Mouse (Mus musculus) layer of hippocampus, postnatal 14 days (tissue): ENCODE measurements around the gene Tmem59l. TPM values are rescaled to one million over a fixed set of nuclear protein-coding genes. Genes with fewer than 3 reads are reported as not detected.
"Not testable (repeated sequence)": the region's sequence is repeated elsewhere in the genome, so short reads cannot be mapped to it uniquely, and the experiment has no call there.

Source experiments
- DNase-seq, 2 experiments: peaks; one replicate each; pipeline ENCODE4 v3.0.0; 2021 to 2022; ENCODE audit warnings: low spot score in 2 of 2, mixed read lengths in 1 of 2
- long read RNA-seq, 2 experiments: library from polyadenylated mRNA; stranded (forward); transcript quantifications; one replicate each; pipeline ENCODE4 v2.0.0; 2021
- total RNA-seq, 2 experiments: library from RNA; stranded (reverse); gene quantifications; 2 replicates each; pipeline ENCODE4 v1.2.3; 2021

Gene Tmem59l
- 100 to 1,000 TPM; 251 to 263 TPM for total RNA-seq
- long read RNA-seq, experiment 1, transcript Tmem59l-201 (8 exons, 1,491 nt), result major isoform, 288 of 322 reads
- long read RNA-seq, experiment 1, partial matches to known transcripts, result 10 of 322 reads
- long read RNA-seq, experiment 1, other reads (novel, unspliced or antisense), result 24 of 322 reads
- long read RNA-seq, experiment 2, transcript Tmem59l-201 (8 exons, 1,491 nt), result major isoform, 416 of 466 reads
- long read RNA-seq, experiment 2, partial matches to known transcripts, result 8 of 466 reads
- long read RNA-seq, experiment 2, other reads (novel, unspliced or antisense), result 42 of 466 reads

DNA sequence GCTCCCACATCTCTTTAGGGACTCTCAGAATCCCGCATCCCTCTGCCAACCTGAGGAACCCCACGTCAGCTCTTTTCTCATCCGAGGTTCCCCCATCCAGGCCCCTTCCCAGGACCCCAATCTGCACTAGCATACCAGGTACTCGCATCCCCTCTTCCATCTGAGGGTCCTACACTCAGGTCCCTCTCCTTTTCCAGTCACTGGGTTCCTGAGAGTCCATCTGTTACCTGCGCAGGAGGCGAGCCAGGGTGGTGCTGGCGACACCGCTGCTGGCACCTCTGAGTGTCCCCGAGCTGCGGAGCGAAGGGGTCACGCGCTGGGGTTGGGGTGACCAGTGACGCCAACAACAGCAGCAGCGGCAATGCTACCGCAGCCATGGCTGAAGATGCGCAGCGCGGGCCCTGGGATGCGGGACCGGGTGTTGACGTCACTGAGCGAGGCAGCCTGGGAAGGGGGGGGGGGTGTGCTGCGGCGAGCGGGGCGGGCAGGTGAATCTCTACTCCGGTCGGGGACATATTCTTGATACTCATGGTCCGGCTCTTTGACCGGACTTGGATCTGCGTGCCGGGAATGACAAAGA lies at the start of gene Tmem59l:
TSS of gene Tmem59l (minus strand) at position 418 of the 580 bp plus-strand sequence.
- no peak for DNase-seq

GRCm38 (mm10) chr8:70535701-70536100 lies 48.5 kb upstream of the Tmem59l start:
- no peak for DNase-seq

DNA sequence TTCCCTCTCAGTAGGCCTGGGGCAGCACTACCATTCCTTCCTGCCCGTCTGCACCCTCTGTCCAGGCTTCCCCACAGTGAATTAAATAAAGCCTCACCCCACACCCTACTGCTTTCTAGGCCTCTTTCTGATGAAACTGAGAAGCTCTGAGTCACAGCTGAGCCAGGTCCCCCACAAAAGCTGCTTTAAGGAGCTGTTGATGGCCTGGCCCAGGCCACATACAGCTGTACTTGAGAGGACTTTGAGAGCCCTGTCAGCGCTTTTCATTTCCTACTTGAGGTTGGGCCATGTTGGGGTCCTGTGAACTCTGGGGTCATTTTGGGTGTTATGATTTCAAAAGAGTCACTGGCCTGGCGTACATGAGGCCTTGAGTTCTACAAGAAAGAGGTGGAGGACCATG lies 48.1 kb upstream of the Tmem59l start:
- no peak for DNase-seq

DNA sequence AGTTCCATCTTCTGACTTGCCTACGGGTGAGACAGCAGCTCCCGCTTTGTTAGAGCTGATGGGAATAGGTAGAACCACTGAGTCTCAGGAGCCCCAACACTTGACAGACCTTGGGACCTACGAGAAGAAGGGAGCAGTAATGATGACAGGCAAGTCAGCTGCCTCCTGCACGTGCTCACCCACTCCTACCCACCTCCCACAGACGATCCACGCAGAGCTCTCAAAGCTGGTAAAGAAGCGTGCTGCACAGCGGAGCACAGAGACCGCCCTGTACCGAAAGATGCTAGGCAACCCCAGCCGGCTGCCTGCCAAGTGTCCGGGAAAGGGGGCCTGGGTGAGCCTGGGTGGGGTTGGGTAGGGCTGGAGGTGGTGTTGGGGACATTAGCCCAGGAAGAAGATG lies 47.1 kb upstream of the Tmem59l start:
- DNase-seq, result no peak

DNA sequence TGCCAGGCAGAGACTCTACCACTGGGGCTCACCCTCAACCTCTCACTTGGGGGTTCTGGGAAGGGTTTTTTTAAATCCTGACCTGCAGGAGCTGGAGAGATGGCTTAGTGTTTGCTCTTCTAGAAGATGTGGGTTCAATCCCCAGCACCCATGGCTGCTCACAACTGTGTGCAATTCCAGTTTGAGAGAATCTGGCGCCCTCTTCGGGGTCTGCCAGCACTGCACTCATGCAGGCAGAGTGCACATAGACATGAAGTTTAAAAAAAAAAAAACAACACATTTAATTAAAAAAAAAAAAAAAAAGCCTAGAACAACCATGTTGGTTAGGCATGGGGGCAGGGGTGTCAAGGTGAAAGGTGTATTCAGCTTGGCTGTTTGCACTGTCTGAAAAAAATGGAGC lies 43.2 kb upstream of the Tmem59l start:
- DNase-seq, result no peak

GRCm38 (mm10) chr8:70529741-70530161 lies 42.6 kb upstream of the Tmem59l start:
- DNase-seq, result no peak

DNA sequence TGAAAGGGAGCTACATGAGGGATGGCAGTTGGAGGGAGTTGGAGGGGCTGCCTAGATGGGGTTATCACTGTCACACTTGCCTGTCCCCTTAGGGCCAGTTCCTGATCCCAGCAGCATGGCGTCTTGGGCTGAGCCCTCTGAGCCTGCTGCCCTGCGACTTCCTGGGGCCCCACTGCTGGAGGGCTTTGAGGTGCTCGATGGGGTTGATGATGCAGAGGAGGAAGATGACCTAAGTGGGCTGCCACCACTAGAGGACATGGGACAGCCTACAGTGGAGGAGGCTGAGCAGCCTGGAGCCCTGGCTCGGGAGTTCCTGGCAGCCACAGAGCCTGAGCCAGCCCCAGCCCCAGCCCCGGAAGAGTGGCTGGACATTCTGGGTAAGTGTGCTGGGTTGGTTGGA lies 42.1 kb upstream of the Tmem59l start:
- DNase-seq, result no peak

GRCm38 (mm10) chr8:70528182-70528797 lies 41.1 kb upstream of the Tmem59l start:
- no peak for DNase-seq

DNA sequence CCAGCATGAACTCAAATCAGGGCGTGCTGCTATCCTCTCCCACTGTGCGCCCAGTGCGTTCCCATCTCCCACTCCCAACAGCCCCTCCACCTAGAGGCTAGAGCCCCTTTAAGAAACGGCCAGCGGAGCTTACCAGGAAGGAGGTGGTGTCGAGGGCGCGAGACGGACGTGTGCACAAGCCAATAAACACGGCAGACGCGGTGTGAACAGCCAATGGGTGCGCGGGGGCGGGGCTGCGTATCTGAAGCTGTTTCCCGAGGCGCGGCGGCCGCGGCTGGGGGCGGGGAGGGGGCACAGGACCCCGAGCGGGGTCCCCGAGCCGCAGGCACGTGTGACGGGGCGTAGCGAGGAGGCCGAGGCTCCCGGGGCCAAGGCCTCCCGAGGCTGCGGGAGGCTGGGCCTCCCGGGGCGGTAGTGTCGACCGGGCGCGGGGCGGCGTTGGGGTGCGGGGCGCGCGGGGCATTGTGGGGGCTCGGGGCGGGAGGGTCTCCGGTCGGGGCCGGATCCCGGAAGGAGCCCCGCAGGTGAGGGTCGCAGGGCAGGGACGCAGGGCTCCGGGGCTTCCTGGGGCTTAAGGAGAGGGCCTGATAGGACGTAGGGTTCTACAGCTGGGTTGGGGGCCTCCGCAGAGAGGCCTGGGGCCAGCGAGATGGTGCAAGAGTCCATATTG lies 40.5 kb upstream of the Tmem59l start, which contains the start of the genes Fkbp8 and Kxd1:
TSS of gene Fkbp8 (plus strand) at position 213 of the 670 bp plus-strand sequence.
TSS of gene Kxd1 (minus strand) at position 445 of the 670 bp plus-strand sequence.
- DNase-seq, result peak; percentile 99 to 100

DNA sequence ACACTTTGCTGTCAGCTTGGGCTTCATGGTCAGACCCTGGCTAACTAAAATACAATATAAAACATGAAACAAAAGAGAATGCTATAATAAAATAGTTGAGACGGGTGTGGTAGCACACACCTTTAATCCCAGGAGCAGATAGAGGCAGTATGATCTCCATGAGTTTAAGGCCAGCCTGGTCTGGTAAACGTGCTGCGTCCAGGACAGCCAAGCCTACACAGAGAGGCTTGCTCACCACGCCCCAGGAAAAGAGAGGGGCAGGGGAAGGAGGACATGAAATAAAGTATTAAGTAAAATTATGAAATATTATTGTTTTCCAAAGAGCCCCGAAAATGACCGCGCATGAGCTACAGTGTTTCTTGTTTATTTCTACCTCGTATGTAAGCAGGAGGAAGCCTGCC lies 40.0 kb upstream of the Tmem59l start:
- no peak for DNase-seq

DNA sequence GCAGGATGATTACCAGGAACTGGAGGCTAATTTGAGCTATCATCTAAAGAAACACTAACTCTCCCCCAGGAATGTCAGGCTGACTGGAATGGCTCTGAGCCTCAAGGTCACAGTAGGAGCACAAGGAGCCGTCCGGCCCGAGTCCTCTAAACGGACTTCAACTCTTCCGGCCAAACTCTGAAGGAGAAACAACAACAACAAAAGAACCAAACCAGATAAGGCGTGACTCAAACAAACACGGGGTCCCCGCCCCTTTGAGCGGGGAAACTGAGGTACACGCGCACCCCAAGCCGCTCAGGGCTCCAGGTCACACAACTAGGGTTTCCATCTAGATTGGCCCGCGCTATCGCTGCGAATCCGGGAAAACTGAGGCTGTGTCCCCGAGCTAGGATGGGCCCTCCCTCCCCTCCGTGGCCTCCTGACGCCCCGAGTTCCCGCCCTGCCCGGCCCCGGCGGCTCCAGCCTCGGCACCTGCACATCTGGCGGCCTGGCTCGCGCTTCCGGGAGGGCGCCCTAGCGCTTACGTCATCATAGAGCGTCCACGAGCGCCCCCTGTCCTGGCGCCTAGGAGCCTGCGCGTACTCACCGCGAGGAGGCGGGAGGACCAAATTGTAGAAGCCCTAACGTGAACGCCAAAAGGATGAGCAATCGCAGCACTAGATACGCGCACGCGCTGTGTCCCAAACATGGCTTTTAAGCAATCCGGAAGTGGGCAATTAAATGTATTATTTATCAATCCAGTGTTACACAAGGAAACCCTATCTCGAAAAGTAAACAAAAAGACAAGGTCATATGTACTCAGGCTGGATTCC lies 35.6 kb upstream of the Tmem59l start:
- peak; percentile 94 to 97 for DNase-seq

DNA sequence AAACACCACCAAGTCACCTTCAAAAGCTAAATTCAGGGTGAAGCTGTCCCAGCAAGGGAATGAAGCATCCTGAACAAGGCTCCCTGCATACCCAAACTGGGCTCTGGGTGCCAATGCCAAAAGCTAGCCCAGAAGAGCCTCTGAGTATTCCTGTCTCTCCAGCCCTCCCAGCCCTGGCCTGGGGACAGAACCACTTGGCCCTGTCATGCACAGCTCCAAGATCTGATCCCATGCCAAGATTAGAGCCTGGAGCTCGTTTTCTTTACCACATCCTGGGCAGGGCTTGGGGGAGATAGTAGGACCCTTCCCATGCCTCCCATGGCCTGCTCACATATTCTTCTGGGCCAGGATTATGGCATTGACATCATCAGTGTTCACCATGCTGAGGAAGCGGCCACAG lies 32.4 kb upstream of the Tmem59l start:
- DNase-seq, result no peak

DNA sequence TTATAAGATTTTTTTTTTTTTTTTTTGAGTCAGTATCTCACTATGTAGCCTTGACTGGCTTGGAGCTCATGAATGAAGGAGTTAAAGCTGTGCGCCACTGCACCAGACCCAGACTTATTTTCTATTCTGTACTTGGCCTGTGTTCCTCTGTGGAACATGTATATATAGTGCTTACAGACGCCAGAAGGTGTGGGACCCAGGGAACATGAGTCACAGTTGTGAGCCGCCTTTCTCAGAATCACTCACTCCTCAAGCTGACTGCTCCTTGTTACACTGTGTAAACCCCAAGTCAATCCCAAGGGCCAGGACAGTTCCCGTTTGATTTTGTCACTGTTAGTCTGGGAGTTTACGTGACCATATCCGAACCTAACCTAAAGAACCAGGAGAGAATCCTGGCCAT lies 31.9 kb upstream of the Tmem59l start:
- DNase-seq, result no peak

GRCm38 (mm10) chr8:70517940-70518643 lies 30.9 kb upstream of the Tmem59l start:
- DNase-seq, result no peak

GRCm38 (mm10) chr8:70513441-70513840 lies 26.3 kb upstream of the Tmem59l start:
- no peak for DNase-seq

GRCm38 (mm10) chr8:70512253-70512903 lies 25.2 kb upstream of the Tmem59l start:
- no peak for DNase-seq

- no peak for DNase-seq
Observed at GRCm38 (mm10) chr8:70511770-70512169, 24.6 kb upstream of the Tmem59l start.

GRCm38 (mm10) chr8:70511174-70511573 lies 24.0 kb upstream of the Tmem59l start:
- DNase-seq, result not testable (repeated sequence)

GRCm38 (mm10) chr8:70510228-70510915 lies 23.2 kb upstream of the Tmem59l start, which contains the start of gene Uba52:
Gene Uba52, minus strand, starts transcription at chr8:70510801.
- DNase-seq, result peak; percentile 97 to 99
